Mouse (Mus musculus) neural tube, embryonic 10.5 days (tissue): ENCODE measurements around the gene Usp21.

Source experiments
- DNase-seq: peaks from one replicate; pipeline ENCODE4 v3.0.0-alpha.2; 2017; ENCODE audit warnings: low spot score; ENCODE audit errors: extremely low spot score

Usp21 gene

GRCm38 (mm10) chr1:171265971-171266744 lies 21.6 kb downstream of the Usp21 start:
- DNase-seq = no peak

DNA sequence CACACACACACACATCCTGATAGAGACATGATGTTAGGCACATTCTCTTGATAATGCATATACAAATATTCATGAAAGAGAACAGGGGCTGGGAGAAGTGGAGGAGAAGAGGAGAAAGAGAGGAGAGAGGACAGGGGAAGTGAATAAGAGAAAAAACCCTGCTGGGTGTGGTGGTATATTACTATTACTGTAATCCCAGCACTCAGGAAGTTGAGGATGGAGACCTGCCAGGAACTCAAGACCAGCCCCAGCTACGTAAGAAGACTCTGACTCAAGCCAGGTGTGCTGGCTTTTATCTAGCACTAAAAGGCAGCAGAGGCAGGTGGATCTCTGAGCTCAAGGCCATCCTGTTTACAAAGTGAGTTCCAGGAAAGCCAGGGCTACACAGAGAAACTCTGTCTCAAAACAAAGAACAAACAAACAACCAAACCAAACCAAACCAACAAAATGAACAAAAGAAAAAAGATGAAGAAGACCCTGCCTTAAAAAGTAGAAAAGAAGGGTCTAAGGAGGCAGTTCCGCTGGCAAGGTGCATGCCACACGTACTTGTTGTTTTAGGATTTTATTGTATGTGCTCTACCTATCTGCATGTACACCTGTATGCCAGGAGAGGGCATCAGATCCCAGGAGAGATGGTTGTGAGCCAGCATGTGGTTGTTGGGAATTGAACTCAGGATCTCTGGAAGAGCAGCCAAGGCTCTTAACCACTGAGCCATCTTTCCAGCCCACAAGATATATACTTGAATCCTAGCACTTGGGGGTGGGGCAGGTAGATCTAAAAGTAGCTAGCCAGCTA lies 23.9 kb downstream of the Usp21 start:
- DNase-seq = no peak

GRCm38 (mm10) chr1:171263185-171263611 lies 24.6 kb downstream of the Usp21 start:
- DNase-seq = no peak

GRCm38 (mm10) chr1:171262594-171263130 lies 25.1 kb downstream of the Usp21 start:
- DNase-seq = no peak

DNA sequence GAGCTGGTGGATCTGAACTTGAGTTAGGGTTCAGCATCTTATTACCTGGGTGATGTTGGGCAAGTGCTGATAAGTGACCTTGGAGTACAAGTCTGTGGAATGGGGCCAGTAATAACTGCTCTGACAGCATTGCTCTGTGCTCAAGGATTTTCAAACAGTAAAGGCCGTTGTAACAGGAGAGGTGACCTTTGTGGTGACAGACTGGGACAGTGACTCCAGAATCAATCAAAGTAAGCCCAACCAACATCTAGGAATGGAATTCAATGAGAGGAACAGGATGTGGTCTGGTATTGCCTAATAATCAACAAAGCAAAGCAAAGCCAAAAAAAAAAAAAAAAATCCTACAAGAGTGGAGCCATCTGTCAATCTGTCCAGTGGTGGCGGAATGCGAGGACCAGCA lies 27.5 kb downstream of the Usp21 start:
- DNase-seq = no peak

DNA sequence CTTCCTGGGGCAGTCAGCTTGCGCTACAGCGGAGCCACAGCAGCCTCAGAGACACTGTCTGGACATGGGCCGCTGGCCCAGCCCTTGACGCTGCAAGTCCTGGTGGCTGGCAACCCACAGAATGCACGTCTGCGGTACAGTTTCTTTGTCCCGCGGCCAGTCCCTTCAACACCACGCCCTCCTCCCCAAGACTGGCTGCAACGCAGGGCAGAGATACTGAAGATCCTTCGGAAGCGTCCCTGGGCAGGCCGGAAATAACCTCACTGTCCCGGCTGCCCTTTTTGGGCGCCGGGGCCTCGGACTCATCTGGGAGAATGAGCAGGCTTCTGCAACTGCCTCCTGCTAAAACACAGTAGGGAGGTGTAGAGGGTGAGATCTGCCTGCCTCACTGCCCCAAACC lies 28.9 kb downstream of the Usp21 start:
- no peak for DNase-seq

DNA sequence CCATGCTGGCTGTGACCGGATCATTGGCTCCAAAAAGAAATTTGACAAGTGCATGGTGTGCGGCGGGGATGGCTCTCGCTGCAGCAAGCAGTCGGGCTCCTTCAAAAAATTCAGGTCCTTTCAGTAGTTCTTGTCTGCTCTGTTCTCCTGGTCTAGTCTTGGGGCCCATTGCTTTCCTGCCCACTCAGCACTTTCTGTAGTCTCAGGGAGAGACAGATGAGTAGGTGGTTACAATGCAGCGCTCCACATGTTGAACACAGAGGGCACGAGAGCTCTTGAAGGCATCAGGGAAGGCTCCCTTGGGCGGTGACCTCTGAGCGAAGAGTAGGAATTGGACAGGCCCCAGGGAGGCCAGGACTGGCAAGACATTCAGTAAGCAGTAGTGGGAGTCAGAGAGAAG lies 30.0 kb downstream of the Usp21 start:
- DNase-seq = no peak

GRCm38 (mm10) chr1:171256937-171257548 lies 30.7 kb downstream of the Usp21 start:
- peak; percentile 66 for DNase-seq

DNA sequence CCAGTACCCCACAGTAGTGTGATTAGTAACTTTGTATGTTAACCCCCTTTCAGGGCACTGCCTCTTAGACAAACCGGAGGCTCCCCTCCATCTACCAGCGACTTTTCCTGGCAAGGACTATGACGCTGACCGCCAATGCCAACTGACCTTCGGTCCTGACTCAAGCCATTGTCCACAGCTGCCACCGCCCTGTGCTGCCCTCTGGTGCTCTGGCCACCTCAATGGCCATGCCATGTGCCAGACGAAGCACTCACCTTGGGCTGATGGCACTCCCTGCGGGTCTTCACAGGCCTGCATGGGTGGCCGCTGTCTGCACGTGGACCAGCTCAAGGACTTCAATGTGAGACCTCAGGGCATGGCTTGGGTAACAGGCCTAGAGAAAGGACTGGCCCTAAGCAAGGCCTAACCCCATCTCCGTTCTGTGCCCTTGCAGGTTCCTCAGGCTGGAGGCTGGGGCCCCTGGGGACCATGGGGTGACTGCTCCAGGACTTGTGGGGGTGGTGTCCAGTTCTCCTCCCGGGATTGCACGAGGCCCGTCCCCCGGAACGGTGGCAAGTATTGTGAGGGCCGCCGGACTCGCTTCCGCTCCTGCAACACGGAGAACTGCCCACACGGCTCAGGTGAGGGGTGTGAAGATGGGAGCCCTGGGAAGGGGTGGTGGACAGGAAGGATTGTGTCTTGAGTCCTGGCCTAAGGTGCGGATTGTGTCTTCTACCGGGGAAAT lies 31.5 kb downstream of the Usp21 start:
- DNase-seq = no peak

- no peak for DNase-seq
These were observed 35.4 kb downstream of the Usp21 start for GRCm38 (mm10) chr1:171252415-171252814.

GRCm38 (mm10) chr1:171251594-171252324 lies 36.0 kb downstream of the Usp21 start:
- DNase-seq = peak; percentile 65

- DNase-seq = peak; percentile 50
These were observed 36.9 kb downstream of the Usp21 start, which contains the start of gene Ndufs2 for GRCm38 (mm10) chr1:171250680-171251593. Gene Ndufs2, minus strand, starts transcription at chr1:171251388.

DNA sequence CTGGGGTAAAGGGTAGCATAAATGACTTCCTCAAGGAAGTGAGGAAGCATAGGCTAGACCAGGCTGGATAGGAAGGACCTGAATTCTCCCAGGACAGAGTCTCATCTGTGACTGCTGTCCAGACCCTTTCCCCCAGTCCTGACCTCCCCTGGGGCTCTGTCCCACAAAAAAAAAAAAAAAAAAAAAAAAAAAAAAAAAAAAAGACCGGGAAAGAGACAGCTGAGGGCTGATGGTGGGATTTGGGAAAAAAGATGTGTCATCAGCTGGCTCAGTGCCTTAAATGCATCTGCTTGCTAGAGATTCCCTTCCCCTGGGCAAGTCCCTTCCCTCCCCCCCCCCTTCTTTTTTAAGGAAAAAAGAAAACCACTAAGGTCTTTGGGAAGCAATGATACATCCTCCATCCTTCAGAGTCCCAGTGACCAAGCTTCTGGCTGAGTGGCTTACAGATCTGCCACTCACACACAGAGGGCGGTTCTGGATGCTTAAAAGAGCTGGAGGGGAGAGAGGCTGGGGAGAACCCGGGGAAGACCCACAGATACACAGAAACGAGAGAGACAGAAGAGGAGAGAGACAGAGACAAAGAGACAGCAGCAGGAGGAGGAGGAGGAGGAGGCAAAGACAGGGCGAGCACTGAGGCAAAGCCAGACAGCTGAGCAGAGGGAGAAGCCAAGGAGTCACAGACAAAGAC lies 37.7 kb downstream of the Usp21 start, which contains the start of gene Adamts4:
Adamts4 (plus strand) TSS at position 509 of the 688 bp plus-strand sequence.
- peak; percentile 54 for DNase-seq

DNA sequence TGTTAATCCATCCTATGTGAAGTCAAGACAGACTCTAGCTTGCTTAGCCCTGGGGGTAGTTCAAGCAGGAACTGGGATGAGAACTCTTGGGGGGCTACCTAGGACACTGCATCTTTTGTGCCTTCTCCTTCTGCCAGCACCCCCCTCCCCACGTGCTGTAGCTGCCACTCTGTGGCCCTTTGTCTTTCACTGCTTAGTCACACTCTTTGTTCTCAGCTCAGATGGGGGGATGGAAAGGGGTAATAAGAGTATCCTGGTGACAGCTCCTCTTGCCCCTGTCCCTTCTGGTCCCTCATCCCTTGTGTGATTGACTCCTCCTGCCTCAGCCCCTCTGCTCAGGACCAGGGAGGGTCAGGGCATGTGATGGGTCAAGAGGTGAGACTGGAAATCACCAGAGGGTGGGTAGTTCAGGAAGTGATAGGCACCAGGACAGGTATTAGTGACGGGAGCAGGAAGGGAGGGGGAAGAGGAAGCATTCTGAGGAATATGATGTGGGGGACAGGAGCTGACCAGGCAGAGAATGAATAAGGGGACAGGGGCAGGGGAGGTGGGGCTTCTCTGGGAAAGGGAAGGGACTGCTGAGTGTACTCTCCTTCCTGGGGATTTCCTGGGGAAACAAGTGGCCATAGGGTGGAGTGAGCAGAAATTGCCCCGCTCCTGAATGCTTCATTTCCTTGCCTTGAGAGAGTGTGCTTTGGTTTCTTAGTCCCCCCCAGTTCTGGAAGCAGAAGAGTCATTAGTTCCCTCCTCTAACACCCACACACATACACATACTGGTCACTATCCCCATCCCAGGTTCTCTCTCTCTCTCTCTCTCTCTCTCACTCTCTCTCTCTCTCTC lies 39.2 kb downstream of the Usp21 start:
- DNase-seq = no peak

- no peak for DNase-seq
These were observed 39.9 kb downstream of the Usp21 start for GRCm38 (mm10) chr1:171247916-171248315.

DNA sequence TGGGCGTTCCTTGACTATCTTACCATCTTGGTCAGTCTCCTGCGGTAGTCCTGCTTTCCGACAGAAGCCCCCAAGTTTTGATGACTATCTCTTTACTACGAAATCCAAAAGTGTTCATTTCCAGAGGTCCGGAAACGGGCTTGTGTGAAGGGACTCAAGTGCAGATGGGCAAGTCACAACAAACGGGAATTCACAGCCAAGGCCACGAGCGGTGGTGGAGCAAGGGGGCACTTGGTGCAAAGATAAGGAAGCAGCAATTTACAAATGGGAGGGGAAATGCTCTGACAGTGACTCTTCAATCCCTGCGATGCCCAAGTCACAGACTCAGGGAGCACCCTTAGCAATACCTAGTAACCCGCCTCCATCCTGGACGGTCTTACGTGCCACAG lies 40.3 kb downstream of the Usp21 start:
- DNase-seq = no peak

DNA sequence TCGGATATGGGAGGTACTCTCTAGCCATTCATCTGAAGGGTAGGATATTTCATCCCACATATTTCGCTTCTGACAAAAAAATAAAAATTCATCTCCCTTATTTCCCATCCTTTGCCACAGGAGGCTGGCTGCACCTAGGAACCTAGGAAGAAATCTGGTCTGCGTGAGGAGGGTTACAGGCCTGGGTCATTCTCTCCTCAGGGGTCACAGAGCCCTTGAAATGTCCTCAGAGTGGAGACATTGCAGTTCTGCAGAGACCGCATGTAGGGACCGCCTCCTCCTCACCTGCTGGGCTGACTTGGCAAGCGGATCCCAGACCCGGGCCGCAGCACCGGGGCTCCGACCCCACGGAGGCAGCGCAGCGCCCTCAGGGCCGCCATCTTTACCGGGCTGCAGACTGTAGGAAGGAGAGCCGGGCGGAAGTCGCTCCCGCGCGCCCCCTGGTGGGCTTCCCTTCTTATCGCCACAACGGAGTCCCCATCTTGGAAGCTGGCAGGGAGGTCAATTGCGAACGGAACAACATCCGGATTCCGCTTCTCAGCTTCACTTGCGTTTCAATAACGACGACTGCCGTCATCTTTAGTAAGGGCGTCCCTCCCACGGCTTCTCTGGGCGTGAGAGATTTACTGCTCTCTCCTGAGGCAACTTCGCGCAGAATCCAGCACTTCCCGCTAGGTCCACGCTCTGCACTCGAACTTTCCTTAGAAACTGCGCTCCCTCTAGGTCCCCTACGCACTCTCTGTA lies 40.9 kb downstream of the Usp21 start:
- peak; percentile 98 for DNase-seq
